Mouse (Mus musculus) heart, postnatal 10 days (tissue): ENCODE data around the gene Cfap61. TPM values are rescaled to one million over a fixed set of nuclear protein-coding genes. Genes with fewer than 3 reads are reported as not detected.

Experiments
- DNase-seq, 2 experiments: peaks; one replicate each; pipeline ENCODE4 v3.0.0; 2021
- intact Hi-C: fragments of 180-260 bp; cut with DNase I; formaldehyde crosslinking; loops from one replicate; pipeline ENCODE4 v1.15.1; 2025
- total RNA-seq, 2 experiments: library from RNA; stranded (reverse); gene quantifications; 2 replicates each; pipeline ENCODE4 v1.2.3; 2021

The Cfap61 gene
- total RNA-seq, 2 experiments from 2014 or later: 1.0 to 1.7 TPM

- no peak for DNase-seq
- intact Hi-C loops: no loop called here
Measured at GRCm38 (mm10) chr2:146246409-146247075, 312.0 kb downstream of the Cfap61 start.

DNA sequence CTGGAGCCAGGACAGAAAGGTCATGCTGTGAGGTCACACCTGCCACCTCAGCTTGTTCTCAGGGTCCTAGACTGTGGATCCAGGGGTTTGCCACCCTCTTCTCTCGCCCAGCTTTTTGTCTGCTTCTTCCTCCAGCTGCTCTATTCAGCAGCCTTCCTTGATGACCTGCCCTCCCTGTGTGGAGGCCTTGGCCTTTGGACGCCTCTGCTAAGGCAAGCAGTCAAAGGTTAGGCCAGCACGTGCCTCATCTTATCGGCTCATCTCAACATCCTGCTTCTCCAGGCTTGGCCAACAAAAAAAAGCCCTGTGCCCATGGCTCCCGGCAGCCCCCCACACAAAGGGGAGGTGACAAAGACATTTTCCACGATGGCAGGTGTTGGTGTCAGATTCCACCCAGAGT is 313.0 kb downstream of the Cfap61 start:
- intact Hi-C loops: no loop called here
- DNase-seq: no peak

GRCm38 (mm10) chr2:146249033-146249432 is 314.4 kb downstream of the Cfap61 start:
- intact Hi-C loops: no loop called here
- DNase-seq: no peak

DNA sequence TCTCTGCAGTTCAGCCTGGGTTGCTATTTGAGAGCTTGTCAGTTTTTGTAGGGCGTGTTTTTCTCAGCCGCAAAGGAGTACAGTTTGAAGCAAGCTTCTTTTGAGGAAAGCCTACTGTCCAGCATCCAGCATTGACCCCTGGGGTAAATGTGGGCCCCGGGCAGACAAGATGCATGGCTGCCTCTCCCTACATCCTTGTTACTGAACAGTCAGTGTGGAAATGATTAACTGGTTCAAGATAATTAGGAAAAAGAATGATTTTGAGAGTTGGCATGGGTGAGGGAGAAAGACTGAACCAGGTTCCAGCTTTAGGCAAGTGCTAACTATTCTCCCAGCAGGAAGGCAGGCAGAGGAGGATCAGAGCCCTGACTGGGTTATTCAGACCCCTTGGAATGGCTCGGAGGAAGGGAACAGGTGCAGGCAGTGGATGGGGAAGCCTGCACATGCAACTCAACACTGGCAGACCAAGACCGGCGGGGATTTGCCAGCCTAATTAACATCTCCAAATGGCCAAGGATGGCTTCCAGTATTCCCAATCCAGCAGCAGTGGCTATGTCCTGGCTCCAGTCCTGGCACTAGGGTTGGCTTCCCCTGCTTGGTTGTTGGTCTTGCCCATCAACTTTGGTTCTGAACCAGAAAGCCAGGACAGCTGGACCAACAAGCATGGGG is 315.8 kb downstream of the Cfap61 start:
- intact Hi-C loops: no loop called here

GRCm38 (mm10) chr2:146254387-146254786 is 319.8 kb downstream of the Cfap61 start:
- no peak for DNase-seq
- intact Hi-C loops: no loop called here

More for the DNA sequence above, 315.8 kb downstream of the Cfap61 start:
- DNase-seq: no peak

GRCm38 (mm10) chr2:146255636-146256035 is 321.1 kb downstream of the Cfap61 start:
- intact Hi-C loops: loop anchor here (2.0 kb wide), 1 partner anchor 299 kb away; no protein-coding TSS in a partner anchor
- DNase-seq: no peak

DNA sequence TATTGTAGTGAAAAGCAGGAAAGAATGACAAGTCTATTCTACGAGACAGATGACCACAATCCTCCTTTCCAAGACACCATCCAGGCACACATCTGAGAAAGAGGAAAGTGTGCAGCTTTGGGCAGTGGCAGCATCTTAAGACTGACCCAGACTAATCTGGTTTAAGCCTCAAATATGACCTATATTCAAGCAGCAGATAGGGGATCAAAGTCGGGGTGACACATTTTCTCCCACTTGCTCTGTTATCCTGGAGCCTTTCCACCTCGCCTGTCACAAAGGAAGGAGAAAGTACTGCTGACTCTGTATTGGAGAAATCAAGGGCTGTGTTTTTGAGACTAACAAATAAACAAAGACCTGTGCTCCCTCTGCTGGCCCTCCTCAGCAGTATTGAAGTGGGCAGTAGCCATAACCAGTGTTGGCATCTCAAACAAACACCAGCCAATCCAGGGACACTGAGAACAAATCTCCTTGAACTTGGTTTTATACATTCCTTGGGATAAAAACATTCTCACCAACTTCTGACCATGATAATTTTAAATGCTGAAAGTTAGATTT is 321.8 kb downstream of the Cfap61 start:
- intact Hi-C loops: loop anchor here (2.0 kb wide), 1 partner anchor 300 kb away; no protein-coding TSS in a partner anchor
- peak; percentile 30 to 33 for DNase-seq

DNA sequence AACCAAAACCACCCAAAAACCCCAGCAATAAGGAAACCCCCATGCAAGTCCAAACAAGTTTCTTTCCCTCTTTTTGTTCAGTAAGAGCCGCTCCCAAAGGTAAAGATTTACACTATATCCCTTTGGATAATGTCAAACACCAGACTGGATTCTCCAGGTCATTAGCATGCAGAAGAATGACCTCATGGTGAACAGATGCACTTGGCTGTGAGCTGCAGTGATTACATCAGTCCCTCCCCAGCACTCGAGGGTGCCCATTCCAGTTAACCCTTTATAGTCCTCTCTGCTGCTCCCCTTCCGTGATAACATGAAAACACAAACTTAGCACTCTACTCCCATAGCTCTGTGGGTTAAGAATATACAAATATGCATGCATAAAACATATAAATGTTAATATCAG is 322.5 kb downstream of the Cfap61 start:
- intact Hi-C loops: loop anchor here (2.0 kb wide), 1 partner anchor 300 kb away; no protein-coding TSS in a partner anchor
- peak; percentile 14 to 32 for DNase-seq

DNA sequence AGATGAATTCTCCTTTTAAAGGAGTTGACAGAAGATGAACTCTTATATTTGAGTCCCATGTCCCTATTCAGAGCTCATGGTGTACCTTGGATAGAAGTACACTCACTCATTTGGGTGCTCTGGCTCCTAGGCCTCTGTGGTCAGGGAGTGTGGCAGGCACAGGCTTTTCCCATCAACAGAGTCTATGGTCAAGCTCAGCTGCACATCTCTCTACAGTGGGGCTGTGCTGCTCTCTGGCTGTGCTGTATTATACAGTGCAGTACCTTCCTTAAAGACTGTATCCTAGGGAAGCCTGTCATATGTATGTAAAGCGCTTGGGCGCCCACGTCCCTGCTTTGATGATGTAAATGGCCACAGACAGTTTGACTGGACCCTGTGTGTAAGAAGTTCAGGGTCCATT is 323.0 kb downstream of the Cfap61 start:
- no peak for DNase-seq
- intact Hi-C loops: loop anchor here (2.0 kb wide), 1 partner anchor 301 kb away; no protein-coding TSS in a partner anchor

DNA sequence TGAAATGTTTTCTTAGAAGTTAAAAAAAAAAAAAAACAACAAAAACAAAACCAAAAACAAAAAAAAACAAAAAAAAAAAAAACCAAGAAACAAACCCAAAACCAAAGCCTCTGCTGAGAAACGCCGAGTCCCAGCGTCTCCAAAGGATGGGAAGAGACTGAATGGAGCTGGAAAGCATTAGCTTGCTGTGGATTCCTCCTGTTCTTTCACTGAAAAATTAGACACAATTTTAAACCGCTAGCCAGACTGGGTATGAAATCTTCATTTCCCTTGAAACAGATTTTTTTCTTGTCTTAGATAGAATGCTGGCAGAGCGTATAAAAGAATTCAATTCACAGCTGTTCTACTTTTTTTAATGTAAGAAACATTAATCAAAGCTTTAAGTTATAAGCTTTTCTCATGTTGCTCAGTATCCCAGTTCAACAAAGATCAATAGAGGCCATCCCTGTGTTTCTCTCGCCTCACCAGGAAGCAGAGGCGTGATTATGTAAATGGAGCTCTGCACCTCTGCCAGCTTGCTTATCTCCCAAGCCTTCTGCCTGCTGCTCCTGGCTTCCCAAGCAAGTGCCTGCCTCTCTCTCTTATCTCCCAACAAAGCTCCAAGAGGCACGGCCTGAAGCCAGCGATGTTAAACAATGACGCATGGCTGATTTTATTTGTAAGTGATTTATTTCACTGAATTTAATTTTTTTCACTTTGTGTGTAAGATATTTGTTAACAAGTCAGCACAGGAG is 324.3 kb downstream of the Cfap61 start:
- DNase-seq: peak; percentile 49 to 52
- intact Hi-C loops: no loop called here

- intact Hi-C loops: no loop called here
- no peak for DNase-seq
Measured at GRCm38 (mm10) chr2:146259787-146260560, 325.4 kb downstream of the Cfap61 start.

DNA sequence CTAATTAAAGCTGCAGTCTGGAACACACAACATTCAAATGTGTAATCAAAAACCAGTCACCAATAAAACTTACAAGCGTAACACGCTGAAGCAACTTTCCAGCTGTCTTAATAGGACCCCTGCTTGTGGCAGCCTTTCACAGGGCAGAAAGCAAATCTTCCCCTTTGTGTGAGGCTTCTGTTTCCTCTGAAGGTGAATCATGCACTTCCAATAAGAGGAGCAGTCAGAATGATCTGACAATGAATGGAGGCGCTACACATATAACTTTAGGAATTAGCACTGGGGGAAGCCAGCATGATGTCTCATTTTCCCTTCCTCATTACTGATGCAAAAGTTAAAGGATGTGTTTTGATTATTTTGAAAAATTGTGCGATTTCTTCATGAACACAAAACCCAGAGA is 326.6 kb downstream of the Cfap61 start:
- intact Hi-C loops: no loop called here
- DNase-seq: no peak

- DNase-seq: no peak
- intact Hi-C loops: no loop called here
Measured at GRCm38 (mm10) chr2:146262215-146262614, 327.6 kb downstream of the Cfap61 start.

GRCm38 (mm10) chr2:146262966-146263365 is 328.4 kb downstream of the Cfap61 start:
- intact Hi-C loops: no loop called here
- no peak for DNase-seq

Other genes starting within 250 kb of the Cfap61 start
- gene Naa20, start 32.7 kb upstream of the Cfap61 start, total RNA-seq: 100 to 1,000 TPM; 109 to 110 TPM
- gene Crnkl1, start 230 bp downstream of the Cfap61 start, total RNA-seq: 10 to 100 TPM; 18.3 to 21.0 TPM